Mouse (Mus musculus) layer of hippocampus, postnatal 25 days (tissue): Measurements from ENCODE around the gene Cdt1. TPM values are rescaled to one million over a fixed set of nuclear protein-coding genes. Genes with fewer than 3 reads are reported as not detected.
A peak's percentile ranks its signal among the peaks of the same experiment; 100 is the strongest.
"Not testable (repeated sequence)": the region's sequence is repeated elsewhere in the genome, so short reads cannot be mapped to it uniquely, and the experiment has no call there.

ENCODE experiments used
- DNase-seq, 2 experiments: peaks; one replicate each; pipeline ENCODE4 v3.0.0; 2022; ENCODE audit warnings: mixed read lengths in 2 of 2, low spot score in 1 of 2; ENCODE audit errors: extremely low spot score in 1 of 2
- total RNA-seq, 2 experiments: library from RNA; stranded (reverse); gene quantifications; 2 replicates each; pipeline ENCODE4 v1.2.3; 2021

Gene Cdt1
- total RNA-seq, 2 experiments from 2014 or later = 1.1 to 1.6 TPM

DNA sequence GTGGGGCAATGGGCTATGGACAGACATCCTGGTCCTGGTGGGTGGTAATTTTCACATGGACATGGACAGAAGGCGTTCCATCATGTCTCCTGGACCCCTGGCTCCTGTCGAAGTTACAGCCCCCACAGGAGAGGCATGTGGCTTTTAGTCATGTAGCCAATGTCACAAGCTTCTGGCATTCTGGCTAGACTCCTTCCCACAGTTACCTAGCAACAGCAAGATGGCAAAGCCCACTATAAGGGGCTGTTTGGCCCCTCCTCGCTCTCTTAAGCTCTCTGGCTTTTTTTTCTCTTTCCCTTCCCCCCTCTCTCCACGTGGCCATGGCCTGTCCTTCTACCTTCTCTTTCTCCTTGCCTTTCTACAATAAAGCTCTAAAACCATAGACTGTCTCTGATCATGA, 5.4 kb downstream of the Cdt1 start:
- DNase-seq = not testable (repeated sequence)

DNA sequence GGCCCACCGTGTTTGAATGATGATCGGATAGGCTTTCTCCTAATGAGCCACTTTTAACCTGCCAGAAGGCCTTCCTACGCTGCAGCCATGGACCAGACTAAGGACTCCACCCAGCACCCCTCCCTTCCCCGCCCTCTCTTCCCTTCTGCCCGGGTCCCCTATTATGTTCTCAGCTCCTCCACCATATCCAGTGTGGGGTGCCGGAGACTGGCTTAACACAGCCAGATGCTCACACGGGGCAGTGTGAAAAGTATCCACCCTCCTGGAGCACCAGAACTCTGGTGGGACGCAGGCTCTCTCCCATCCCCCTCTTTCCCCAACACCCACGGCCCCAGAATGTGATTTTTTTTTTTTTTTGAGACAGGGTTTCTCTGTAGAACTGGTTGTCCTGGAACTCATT, 5.8 kb downstream of the Cdt1 start:
- DNase-seq = no peak

DNA sequence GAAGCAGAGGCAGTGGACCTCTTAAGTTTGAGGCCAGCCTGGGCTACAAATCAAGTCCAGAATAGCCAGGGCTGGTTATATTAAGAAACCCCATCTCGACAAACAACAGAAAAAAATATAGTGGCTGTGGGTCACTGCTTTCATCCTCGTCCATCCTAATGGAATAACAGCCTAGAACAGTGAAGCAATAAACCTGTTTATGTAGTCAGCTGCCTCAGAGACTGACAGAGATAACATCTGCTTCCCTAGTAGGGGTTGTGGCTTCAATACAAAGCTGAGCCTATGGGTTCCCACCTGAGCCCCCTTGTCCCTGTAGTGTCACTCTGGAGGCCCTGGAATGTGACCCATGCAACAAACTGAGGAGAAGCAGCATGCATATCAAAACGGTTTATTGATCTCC, 6.4 kb downstream of the Cdt1 start:
- DNase-seq = no peak

DNA sequence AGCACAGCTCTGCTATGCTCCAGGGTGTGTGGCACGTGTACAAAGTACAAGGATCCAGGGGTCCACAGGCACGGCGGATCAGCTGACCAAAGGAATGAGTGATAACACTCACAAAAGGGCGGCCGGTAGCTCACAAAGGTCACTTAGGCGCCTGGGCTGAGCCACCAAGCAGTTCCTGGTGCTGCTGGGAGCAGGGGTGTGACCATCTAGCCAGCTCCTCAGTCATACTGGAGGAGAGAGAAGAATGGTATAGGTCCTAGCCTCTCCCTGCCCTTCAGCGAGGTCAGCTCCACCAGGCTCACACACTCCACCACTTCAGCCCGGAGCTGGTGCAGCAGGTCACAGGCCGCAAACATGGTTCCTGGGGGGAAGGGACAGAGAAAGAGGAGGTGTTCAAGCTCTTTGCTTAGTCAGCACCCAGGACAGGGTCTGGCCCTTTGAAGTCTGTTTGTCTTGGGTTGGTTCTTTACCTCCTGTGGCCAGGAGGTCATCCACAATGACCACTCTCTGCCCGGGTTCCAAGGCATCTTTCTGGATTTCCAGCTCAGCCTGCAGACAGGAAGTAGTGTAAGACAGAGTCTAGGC, 6.9 kb downstream of the Cdt1 start:
- no peak for DNase-seq

DNA sequence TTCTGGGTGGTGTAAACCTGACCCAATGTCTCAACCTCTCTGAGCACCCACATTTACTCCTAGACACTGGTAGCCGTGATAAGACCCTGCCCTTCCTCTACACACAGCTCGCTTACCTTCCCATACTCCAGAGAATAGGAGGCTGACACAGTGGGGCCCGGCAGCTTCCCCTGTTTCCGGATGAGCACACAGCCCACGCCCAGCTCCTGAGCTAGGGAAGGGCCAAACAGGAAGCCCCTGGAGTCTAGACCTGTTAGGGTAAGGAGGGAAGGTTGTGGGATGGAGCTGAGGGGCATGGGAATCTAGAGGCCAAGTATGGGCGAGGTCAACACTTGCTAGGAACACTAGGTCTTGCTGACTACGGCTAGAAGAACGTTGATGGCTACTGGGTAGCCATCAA, 7.5 kb downstream of the Cdt1 start:
- DNase-seq = no peak

DNA sequence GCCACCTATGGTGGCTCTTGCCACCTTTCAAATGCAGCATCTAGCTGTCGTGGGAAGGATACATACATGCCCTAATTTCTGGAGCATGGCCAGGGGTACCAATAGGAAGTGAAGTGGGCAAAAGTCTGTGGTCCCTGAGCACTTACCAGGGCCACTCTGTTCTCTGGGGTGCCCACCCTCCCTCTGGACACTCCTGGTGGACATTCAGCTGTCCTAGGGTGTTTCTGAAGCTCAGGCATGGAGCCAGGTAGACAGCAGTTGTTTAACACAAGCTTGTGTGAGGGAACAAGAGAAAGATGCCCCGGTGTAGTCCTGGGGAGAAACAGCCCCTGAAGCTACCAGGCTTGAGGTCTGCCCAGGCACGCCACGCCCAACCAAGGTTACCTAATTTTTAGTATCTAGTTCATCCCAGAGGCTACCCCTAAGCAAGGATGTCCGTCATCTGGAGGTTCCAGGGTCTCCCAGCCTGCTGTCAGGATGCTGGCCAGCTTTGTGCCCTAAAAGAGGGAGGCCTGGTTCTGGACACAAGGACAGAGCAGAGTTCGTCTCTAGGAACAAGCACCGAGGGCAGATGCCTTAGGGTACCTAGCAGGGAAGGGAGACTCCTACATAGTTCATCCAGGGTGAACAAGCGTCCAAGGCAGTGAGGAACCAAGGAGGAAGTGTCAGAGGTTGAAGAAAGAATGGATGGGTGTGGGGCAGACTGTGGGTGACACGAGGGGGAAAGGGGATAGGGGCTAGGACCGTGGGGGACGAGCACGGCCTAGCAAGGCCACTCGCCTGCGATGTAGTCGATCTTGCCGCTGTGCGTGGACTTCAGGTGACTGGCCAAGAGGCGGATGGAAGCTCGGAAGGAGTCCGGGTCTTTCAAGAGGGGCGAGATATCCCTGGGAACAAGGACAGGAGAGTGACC, 8.2 kb downstream of the Cdt1 start:
- no peak for DNase-seq

DNA sequence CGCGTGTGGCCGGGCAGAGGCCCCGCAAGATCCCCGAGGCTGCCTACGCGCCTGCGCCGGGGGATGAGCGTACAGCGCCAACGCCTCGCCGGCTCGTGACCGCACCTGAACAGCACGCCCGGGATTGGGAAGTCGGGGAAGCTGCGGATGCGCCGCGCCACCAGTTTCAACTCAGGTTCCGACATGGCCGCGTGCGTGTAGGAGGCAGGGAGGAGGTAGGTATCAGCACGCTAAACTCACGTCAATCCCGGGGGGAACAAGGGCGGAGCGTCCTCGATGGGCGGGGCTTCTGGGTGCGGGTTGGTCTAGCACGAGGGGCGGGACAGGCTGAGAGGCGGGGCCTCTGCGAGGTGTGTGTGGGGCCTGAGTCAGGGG, 8.8 kb downstream of the Cdt1 start, which contains the start of gene Aprt:
Aprt (minus strand) TSS at position 262 of the 375 bp plus-strand sequence.
- peak; percentile 83 to 86 for DNase-seq

DNA sequence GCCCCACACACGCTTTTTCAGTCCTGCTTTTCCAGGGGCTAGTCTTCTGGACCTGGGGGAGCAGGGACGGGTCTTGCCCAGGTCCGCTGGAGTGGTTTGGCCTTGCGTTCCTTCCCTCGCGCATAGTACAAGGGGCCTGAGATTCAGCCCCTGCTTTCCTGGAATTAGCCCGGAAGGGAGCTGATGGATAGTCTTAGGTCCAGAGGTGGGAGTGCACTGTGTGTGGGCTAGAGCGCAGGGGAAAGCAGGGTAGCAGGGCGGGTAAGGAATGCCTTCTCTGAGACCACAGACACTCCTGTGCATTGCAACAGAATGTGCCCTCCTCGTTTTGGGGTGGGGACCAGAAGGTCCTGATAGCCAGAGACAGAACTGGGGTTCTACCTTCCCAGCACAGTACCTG, 9.3 kb downstream of the Cdt1 start:
- DNase-seq = no peak

DNA sequence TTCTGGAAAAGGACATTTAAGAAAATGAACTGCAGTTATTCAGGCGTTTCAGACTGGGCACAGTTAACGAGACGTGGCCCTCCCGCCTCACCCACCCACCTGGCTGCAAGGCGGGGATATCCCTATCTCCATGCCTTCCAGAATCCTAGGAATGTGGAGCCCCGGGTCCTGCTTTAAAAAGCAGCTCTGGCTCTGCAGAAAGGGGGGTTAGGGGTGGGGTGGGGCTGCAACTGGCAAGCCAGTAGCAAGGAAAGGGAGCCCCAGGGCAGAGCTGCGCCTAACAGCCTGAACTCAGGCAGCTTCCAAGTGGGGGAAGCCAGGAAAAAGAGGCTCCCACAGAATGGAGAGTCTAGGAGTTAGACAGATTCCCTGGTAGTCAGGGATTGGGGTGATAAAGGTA, 11.4 kb downstream of the Cdt1 start:
- DNase-seq = no peak

DNA sequence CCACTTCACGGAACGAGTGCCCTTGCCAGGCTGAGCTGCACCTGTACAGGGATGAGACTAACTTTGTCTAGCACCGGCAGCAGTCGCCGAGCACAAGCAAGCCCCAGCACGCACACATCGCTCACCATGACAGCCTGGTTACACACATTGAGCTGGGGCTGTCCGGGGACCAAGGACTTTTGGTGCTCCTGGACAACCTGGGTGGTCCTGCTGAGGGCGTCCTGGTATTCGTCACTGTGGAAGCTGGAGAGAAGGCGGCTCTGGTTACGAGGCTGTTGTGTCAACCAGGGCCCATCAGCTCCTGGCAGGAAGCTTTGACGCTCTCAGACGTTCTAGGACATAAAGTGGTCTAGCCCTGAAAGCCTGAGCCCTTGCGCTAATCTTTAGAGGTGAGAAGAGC, 13.1 kb downstream of the Cdt1 start:
- DNase-seq = no peak

DNA sequence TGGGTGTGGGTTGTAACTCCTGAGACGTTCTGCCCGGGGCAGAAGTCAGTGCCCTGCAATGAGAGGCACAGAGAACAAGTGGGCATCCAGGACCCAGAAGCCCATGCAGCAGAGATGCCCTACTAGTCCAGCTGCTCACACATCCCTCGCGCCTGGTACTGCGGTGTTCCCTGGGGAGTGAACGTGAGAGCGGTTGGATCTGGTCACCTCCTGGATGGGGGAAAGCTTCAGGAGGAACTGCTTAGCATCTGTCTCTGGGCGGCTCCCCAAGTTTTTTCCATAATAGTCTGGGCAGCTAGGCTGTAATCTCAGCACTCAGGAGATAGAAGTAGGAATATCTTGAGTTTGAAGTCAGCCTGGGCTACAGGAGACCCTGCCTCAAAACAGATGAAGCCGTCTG, 17.2 kb downstream of the Cdt1 start:
- no peak for DNase-seq

DNA sequence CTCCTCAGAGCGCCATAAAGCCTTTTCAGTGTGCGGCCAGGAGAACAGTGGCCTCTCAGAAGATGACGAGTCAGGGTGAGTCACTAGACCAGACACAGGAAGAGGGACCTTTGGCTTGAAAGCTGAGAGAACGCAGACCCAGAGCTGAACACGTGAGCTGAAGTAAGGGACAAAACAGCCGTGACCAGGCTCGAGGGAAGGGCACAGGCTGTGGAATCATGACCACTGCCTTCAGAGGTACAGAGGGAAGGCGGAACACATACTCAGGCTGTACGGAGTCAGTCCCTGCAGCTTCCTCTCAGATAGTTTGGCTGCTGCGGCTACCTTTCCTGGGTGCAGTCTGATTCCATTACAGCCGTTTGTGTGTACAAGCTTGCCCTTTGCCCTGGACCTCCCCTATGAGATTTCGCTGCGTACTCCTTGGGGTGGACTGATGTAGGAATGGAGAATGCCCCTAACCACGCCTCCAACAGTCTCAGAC, 17.6 kb downstream of the Cdt1 start:
- DNase-seq = no peak

DNA sequence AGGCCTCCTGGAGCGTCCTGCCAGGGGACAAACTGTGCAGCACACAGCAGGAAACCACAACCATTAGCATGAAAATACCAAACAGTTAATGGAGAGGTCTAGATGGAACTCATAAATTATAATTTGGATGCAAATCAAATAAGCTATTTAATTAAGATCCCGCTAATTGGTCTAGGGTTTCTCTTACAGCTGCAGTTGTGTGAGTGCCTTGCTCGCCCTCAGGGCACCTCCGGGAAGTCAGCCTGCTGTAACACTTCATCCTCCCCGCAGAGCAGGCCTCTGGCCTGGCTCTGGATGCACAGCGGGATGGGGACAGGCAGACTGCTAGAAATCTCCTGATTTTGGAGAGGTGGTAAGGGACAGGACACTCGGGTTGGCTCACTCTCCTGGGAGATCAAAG, 18.4 kb downstream of the Cdt1 start:
- DNase-seq = no peak

DNA sequence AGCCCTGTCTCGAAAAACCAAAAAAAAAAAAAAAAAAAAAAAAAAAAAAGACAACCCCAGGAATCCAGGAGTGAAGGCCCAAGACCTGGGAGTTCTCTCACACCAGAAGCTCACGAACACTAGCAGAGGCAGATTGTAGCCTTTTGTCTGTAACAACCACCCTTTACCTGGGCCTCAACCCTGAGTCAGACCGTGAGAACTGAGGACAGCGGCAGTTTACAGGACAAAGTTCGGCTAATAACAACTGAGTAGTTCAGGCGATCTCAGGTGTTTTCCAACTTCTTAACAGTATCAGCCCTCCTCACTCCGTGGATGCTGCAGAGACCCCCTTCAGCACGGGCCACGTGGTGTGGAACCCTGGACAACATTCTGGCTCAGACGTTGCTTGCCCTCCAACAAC, 18.9 kb downstream of the Cdt1 start:
- no peak for DNase-seq

DNA sequence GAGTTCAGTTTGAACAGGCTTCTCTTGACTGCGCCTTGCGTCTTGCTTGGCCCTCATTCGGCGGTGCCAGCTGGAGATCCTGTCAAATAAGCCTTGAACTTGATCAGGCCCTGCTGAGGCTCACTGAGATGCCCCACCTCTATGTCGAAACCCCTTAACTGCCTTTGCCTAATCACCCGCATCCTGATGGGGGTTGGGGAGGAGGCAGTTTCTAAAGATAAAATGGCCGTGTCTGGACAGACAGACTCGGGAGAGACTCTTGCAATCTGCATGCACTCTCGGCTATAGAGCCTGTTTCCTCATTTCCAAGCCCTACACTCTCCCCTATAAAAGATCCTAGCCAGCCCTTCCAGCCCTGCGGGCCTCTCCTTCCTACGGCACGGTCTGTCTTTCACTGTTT, 25.4 kb downstream of the Cdt1 start:
- DNase-seq = no peak

DNA sequence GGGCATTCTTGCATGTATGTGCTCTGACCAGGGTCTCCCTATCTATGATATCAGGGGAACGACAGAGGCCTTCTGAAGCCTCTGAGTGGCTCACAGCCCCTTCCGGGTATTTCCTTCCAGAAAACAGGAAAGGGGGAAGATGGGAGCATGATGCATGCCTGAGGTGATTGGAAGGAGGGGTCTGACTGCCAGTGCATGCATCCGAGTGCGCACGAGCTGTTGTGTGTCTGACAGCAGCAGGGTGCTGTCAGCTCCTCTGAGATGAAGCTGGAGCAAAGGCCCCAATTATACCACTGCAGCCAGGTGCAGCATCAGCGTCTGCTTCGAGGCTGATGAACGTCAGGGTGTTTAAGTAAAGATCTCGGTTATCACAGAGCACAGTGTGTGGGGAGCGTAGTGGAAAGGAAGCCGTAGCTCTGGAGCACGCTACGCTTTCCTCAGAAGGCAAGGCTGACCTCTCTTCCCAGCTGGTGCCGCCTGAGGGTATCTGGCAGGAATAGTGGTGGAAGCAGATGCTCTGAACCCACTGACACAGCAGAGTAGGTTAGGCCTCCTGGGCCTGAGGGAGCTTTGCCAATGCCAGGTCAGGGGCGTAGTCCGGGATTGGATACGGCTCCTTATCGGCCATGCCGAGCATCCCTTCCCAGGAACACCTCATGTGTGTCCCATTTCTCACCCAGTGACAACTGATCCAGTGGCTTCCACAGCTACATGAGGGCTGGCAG, 26.1 kb downstream of the Cdt1 start:
- DNase-seq = no peak

DNA sequence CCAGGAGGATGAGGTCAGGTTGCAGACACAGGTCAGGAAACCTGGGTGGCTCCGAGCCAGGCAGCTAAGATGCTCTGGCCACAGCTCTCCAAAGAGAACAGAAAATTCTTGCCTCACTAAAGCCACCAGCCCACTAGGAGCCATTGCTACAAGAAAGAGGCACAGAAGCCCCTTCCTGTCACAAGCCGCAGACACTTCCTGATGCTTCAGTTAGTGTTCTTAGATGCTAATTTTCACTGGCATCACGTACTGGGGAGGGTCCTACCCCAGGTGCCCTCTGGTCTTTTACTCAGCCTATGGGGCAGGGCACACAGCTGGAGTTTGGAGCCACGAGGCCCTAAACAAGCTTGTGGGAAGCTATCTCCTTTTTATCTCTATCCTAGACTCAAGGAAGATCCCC, 28.2 kb downstream of the Cdt1 start:
- DNase-seq = no peak

DNA sequence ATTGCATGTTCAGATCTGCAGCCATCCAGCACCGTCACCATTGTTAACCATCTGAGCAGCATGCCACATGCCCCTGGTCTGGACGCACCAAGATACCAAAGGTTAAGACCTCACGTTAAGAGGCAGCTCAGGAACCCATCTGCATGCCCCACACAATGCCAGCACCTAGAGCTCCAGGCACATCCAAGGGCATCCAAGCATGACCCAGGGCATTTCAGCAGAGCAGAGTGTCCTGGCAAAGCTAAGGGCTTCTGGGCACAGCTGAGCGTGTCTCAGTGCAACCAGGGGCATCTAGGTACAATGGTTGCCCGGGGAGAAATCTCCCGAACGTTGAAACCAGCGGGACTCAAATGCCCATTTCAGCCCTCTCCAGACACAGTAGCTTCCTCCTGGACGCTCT, 32.9 kb downstream of the Cdt1 start:
- no peak for DNase-seq

DNA sequence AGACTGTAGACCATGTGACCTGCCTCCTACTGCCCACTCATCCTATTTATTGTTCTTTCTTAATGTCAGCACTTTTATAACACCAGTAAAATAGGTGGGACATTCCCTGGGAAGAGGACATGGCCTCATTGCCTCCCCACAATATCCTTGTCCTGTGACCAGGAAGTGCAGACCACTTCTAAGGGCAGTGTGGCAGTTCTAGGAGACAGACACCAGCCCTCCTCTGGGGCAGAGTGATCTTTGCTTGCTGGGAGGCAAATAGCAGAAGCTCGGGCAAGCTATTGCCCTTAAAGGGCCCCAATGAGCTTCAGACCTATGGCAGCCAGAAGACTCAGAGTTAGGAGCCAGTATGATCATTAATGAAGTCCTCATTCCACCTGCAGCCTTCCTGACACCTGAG, 36.8 kb downstream of the Cdt1 start:
- DNase-seq = no peak

DNA sequence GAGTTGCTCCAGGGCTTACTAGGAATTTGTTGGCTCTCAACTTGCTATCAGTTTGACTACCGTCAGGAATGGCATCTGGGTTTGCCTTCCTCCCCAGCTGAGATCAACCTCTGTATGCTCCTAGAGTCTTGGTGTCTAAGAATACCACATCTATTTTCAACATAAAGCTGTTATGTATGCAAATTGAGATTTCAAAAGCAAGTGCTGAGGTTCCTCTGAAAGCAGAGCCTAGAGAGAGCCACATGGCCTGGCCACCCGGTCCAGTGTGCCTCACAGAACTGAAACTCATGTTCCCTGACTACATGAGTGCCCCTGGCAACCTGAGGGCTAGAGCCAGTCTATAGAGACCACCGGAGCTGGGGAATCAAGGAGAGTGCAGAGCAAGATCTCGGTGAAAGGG, 37.6 kb downstream of the Cdt1 start:
- no peak for DNase-seq

DNA sequence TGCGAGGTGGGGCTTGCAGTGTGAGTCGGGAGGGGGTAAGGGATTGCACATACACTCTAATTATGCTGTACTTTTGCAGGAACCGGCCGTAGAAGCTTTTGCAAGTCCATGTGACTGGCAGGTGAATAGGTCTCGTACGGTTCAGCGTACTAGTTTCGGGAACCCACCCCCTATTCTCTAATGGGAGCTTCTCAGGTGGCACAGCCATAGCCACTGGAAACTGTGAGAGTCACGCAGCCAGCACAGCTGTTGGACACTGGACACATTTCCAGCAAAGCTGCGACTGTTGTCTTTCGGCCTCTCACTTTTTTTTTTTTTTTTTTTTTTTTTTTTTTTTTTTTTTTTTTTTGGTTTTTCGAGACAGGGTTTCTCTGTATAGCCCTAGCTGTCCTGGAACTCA, 39.0 kb downstream of the Cdt1 start:
- DNase-seq = no peak
